Mouse (Mus musculus) pancreas, adult 10 weeks (tissue): ENCODE data around the gene Pola1. TPM values are rescaled to one million over a fixed set of nuclear protein-coding genes. Genes with fewer than 3 reads are reported as not detected.

Experiments used
- polyA plus RNA-seq: library from polyadenylated mRNA; stranded (reverse); fragments of 350-450 nt; fragmentation: Illumina TruSeq; extraction: RNeasy Lipid Tissue Mini Kit (QIAGEN cat#74804); gene quantifications from one replicate; pipeline ENCODE4 v1.2.3, GENCODE M21; 2015; ENCODE audit warnings: low read depth, low replicate concordance; ENCODE audit not compliant: insufficient read depth

Gene Pola1
- polyA plus RNA-seq, result 0.92 TPM

DNA sequence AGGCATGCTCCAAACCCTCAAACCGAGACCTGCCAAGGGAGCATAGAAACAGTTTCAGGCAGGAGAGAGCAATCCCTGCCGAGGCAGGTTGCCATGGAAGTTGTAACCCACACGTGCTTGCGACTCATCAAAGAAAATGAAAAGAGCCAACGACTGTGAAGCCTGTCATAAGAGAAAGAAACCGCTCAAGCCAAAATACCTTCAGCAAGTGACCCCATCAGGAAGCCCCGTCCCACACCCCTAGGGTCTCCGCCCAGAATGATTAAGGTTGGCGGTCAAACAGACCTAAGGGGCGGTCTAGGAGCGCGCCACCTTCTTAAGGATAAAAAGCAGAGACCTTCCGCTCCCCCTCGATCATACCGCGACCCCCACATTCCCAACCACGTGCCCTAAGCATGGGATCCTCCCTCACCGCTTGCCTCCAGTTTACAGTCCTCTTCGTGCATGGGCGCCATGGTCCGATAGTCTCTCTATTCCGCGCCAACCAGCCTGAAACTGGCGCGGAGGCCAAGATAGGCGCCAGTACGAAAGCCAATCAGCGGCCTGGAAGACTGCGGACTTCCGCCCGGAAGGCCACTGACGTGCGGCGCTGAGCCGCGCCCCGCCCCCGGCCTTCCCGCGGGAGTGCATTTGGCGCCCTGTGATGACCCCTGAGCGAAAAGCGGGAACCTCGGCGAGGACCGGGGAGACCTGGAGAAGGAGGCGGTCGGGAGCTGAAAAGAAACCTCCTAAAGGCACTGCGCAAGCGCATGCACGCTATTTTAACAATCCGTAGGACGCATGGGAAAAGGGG lies at the start of gene Pola1:
TSS of gene Pola1 (minus strand) at position 499 of the 793 bp plus-strand sequence.

DNA sequence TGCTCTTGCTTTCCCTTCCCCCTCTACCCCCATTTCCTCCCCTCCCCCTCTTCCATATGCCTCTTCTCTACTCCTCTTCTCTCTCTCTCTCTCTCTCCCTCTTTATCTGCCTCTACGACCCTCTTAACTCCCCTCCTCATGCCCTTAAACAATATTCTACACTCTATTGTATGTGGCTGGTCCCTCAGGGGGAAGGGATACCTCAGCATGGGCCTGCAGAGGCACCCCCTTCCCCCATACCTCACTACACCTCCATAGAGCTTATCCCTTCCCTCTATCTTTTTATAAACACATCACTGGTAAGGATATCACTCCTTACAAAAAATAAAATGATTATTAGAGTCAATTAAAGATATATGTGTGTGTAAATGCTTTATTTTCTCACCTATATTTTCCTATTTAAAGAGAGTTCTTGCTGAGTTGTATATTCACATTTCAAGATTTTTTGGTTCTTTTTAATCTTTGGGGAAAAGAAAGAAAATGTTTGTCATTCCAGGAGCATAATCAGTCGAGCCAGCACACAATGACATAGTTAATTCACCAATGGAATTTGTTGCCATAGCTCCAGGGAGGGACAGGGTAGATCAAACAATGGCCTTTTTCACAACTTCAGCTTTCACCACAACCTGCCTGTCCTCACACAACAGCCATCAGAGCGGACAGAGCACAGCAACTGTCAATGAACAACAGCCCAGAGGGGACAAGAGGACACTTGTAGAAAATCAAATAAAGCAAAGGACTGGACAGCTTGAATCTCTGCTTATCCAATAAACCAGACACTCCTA lies 22.5 kb upstream of the Pola1 start, which contains the start of gene Pcyt1b:
TSS of gene Pcyt1b (plus strand) at position 646 of the 785 bp plus-strand sequence.

DNA sequence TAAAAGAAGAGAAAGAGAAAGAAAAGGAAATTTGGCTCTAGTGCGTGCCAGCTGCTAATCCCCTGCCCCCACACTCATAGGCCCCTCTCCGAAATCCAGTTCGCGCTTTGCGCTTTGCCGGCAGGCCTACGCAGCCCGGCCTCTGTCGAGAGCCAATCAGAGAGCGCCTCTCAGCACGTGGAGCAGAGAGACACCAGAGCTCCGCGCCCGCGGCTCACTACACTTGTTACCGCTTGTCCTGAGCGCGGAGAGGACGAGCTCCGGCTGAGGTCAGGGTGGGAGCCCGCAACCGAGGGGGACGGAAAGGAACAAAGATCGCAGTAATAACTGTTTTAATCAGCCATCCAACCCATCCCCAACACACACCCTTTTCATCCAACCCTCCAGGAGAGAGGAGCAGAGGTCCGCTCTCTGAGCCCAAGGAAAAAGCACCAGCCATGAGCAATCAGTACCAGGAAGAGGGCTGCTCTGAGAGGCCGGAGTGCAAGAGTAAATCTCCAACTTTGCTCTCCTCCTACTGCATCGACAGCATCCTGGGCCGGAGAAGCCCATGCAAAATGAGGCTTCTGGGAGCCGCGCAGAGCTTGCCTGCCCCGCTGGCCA lies 345.6 kb downstream of the Pola1 start, which contains the start of gene Arx:
TSS of gene Arx (plus strand) at position 155 of the 603 bp plus-strand sequence.

Other genes with a start within 250 kb of the Pola1 start
- 1.2 TPM for gene Pcyt1b, start 22.7 kb upstream of the Pola1 start, polyA plus RNA-seq
- gene Pdk3, start 200.0 kb upstream of the Pola1 start, polyA plus RNA-seq, result 6.1 TPM